Mouse (Mus musculus): ENCODE results near the gene Zbtb39. TPM values are rescaled to one million over a fixed set of nuclear protein-coding genes. Genes with fewer than 3 reads are reported as not detected.

Gene Zbtb39
- polyA plus RNA-seq, 1 experiment from 2014 or later = 4.8 TPM

GRCm38 (mm10) chr10:127745886-127746285 lies 6.5 kb downstream of the Zbtb39 start:
- Histone ChIP-seq H3K36me3 (ENCODE audit: control insufficient read depth, insufficient read depth, low read length) (peaks cover 52% of the 10 kb centered on the region), H3K4me1 (ENCODE audit: control insufficient read depth, insufficient read depth, low read length) (peaks cover 2% of the 10 kb centered on the region; the same call in 1 of the 2 replicates), H3K4me2 (ENCODE audit: low read depth, low read length) (no peak overlapping the region), H3K27me3 (ENCODE audit: control insufficient read depth, insufficient read depth, low read length) (no peaks in the 10 kb centered on the region), H3K9ac (replicated peaks; ENCODE audit: low read depth, low read length) (no peak overlapping the region), H3K4me3 (ENCODE audit: low read depth, low read length) (no peak overlapping the region), H3K9me3 (ENCODE audit: control insufficient read depth, low read length) (no peaks in the 10 kb centered on the region), H3K27ac (ENCODE audit: low read depth, low read length) (no peak overlapping the region)
- 81% methylated on average over 5 of the region's 5 CpGs for WGBS
- ATAC-seq (ENCODE audit: low read depth) = no peak

GRCm38 (mm10) chr10:127747254-127747653 lies 7.9 kb downstream of the Zbtb39 start:
- 92% methylated on average over 8 of the region's 8 CpGs for WGBS
- no peaks in the 10 kb centered on the region for H3K9me3 ChIP-seq (ENCODE audit: control insufficient read depth, low read length)
- ATAC-seq (ENCODE audit: low read depth) = no peak
- no peak overlapping the region for H3K4me2 ChIP-seq (ENCODE audit: low read depth, low read length)
- no peak overlapping the region for H3K4me3 ChIP-seq (ENCODE audit: low read depth, low read length)
- H3K27ac ChIP-seq (ENCODE audit: low read depth, low read length) = no peak overlapping the region
- no peaks in the 10 kb centered on the region for H3K27me3 ChIP-seq (ENCODE audit: control insufficient read depth, insufficient read depth, low read length)
- no peak overlapping the region for H3K9ac ChIP-seq (replicated peaks; ENCODE audit: low read depth, low read length)
- H3K36me3 ChIP-seq (ENCODE audit: control insufficient read depth, insufficient read depth, low read length) = peaks cover 45% of the 10 kb centered on the region
- peaks cover 2% of the 10 kb centered on the region; the same call in 1 of the 2 replicates for H3K4me1 ChIP-seq (ENCODE audit: control insufficient read depth, insufficient read depth, low read length)

GRCm38 (mm10) chr10:127748847-127749612 lies 9.7 kb downstream of the Zbtb39 start:
- Histone ChIP-seq H3K9me3 (ENCODE audit: control insufficient read depth, low read length) (no peaks in the 10 kb centered on the region), H3K27ac (ENCODE audit: low read depth, low read length) (no peak overlapping the region), H3K27me3 (ENCODE audit: control insufficient read depth, insufficient read depth, low read length) (no peaks in the 10 kb centered on the region), H3K4me3 (ENCODE audit: low read depth, low read length) (no peak overlapping the region), H3K4me2 (ENCODE audit: low read depth, low read length) (no peak overlapping the region), H3K4me1 (ENCODE audit: control insufficient read depth, insufficient read depth, low read length) (peaks cover 2% of the 10 kb centered on the region; the same call in 1 of the 2 replicates), H3K9ac (replicated peaks; ENCODE audit: low read depth, low read length) (no peak overlapping the region), H3K36me3 (ENCODE audit: control insufficient read depth, insufficient read depth, low read length) (peaks cover 28% of the 10 kb centered on the region)
- 6% methylated on average over 8 of the region's 8 CpGs for WGBS
- ATAC-seq (ENCODE audit: low read depth) = no peak

GRCm38 (mm10) chr10:127750136-127750777 lies 10.9 kb downstream of the Zbtb39 start:
- H3K4me2 ChIP-seq (ENCODE audit: low read depth, low read length) = peak overlapping the region; percentile 9; the same call in 1 of the 2 replicates
- no peaks in the 10 kb centered on the region for H3K9me3 ChIP-seq (ENCODE audit: control insufficient read depth, low read length)
- peaks cover 15% of the 10 kb centered on the region for H3K36me3 ChIP-seq (ENCODE audit: control insufficient read depth, insufficient read depth, low read length)
- H3K27me3 ChIP-seq (ENCODE audit: control insufficient read depth, insufficient read depth, low read length) = no peaks in the 10 kb centered on the region
- ATAC-seq (ENCODE audit: low read depth) = no peak
- WGBS = 50% methylated on average over 24 of the region's 24 CpGs
- H3K9ac ChIP-seq (replicated peaks; ENCODE audit: low read depth, low read length) = no peak overlapping the region
- peaks cover 2% of the 10 kb centered on the region; the same call in 1 of the 2 replicates for H3K4me1 ChIP-seq (ENCODE audit: control insufficient read depth, insufficient read depth, low read length)
- no peak overlapping the region; the same call in 1 of the 2 replicates for H3K4me3 ChIP-seq (ENCODE audit: low read depth, low read length)
- no peak overlapping the region for H3K27ac ChIP-seq (ENCODE audit: low read depth, low read length)

- Histone ChIP-seq H3K9ac (replicated peaks; ENCODE audit: low read depth, low read length) (no peak within 1 kb of the TSS), H3K4me2 (ENCODE audit: low read depth, low read length) (no peak within 1 kb of the TSS; the same call in 1 of the 2 replicates), H3K4me3 (ENCODE audit: low read depth, low read length) (no peak within 1 kb of the TSS), H3K9me3 (ENCODE audit: control insufficient read depth, low read length) (no peaks in the 10 kb centered on the region), H3K36me3 (ENCODE audit: control insufficient read depth, insufficient read depth, low read length) (peaks cover 7% of the 10 kb centered on the region; the same call in 1 of the 2 replicates), H3K27ac (ENCODE audit: low read depth, low read length) (no peak within 1 kb of the TSS), H3K27me3 (ENCODE audit: control insufficient read depth, insufficient read depth, low read length) (no peaks in the 10 kb centered on the region), H3K4me1 (ENCODE audit: control insufficient read depth, insufficient read depth, low read length) (peaks cover 2% of the 10 kb centered on the region; the same call in 1 of the 2 replicates)
- 67% methylated on average over 8 of the region's 8 CpGs for WGBS
- ATAC-seq (ENCODE audit: low read depth) = no peak
Observed at GRCm38 (mm10) chr10:127751548-127751947, 12.2 kb downstream of the Zbtb39 start, which contains the start of gene Gpr182. Gene Gpr182, minus strand, starts transcription at chr10:127751732.

- no peak for ATAC-seq (ENCODE audit: low read depth)
- WGBS = 83% methylated on average over 6 of the region's 6 CpGs
- no peaks in the 10 kb centered on the region for H3K27me3 ChIP-seq (ENCODE audit: control insufficient read depth, insufficient read depth, low read length)
- H3K4me1 ChIP-seq (ENCODE audit: control insufficient read depth, insufficient read depth, low read length) = no peaks in the 10 kb centered on the region
- no peak overlapping the region for H3K27ac ChIP-seq (ENCODE audit: low read depth, low read length)
- no peaks in the 10 kb centered on the region for H3K9me3 ChIP-seq (ENCODE audit: control insufficient read depth, low read length)
- H3K36me3 ChIP-seq (ENCODE audit: control insufficient read depth, insufficient read depth, low read length) = no peaks in the 10 kb centered on the region
- H3K4me3 ChIP-seq (ENCODE audit: low read depth, low read length) = no peak overlapping the region
- H3K9ac ChIP-seq (replicated peaks; ENCODE audit: low read depth, low read length) = no peak overlapping the region
- no peak overlapping the region for H3K4me2 ChIP-seq (ENCODE audit: low read depth, low read length)
Observed at GRCm38 (mm10) chr10:127754566-127755166, 15.3 kb downstream of the Zbtb39 start.

GRCm38 (mm10) chr10:127755246-127755645 lies 15.9 kb downstream of the Zbtb39 start:
- Histone ChIP-seq H3K9ac (replicated peaks; ENCODE audit: low read depth, low read length) (no peak overlapping the region), H3K9me3 (ENCODE audit: control insufficient read depth, low read length) (no peaks in the 10 kb centered on the region), H3K4me3 (ENCODE audit: low read depth, low read length) (no peak overlapping the region), H3K27me3 (ENCODE audit: control insufficient read depth, insufficient read depth, low read length) (no peaks in the 10 kb centered on the region), H3K4me2 (ENCODE audit: low read depth, low read length) (no peak overlapping the region), H3K27ac (ENCODE audit: low read depth, low read length) (no peak overlapping the region), H3K4me1 (ENCODE audit: control insufficient read depth, insufficient read depth, low read length) (no peaks in the 10 kb centered on the region), H3K36me3 (ENCODE audit: control insufficient read depth, insufficient read depth, low read length) (no peaks in the 10 kb centered on the region)
- ATAC-seq (ENCODE audit: low read depth) = no peak
- WGBS = 82% methylated on average over 3 of the region's 3 CpGs

- H3K27me3 ChIP-seq (ENCODE audit: control insufficient read depth, insufficient read depth, low read length) = no peaks in the 10 kb centered on the region
- H3K9ac ChIP-seq (replicated peaks; ENCODE audit: low read depth, low read length) = no peak overlapping the region
- H3K4me1 ChIP-seq (ENCODE audit: control insufficient read depth, insufficient read depth, low read length) = no peaks in the 10 kb centered on the region
- WGBS = 59% methylated on average over 18 of the region's 18 CpGs
- no peak for ATAC-seq (ENCODE audit: low read depth)
- no peaks in the 10 kb centered on the region for H3K36me3 ChIP-seq (ENCODE audit: control insufficient read depth, insufficient read depth, low read length)
- H3K9me3 ChIP-seq (ENCODE audit: control insufficient read depth, low read length) = no peaks in the 10 kb centered on the region
- H3K4me3 ChIP-seq (ENCODE audit: low read depth, low read length) = no peak overlapping the region
- peak overlapping the region; percentile 33; the same call in 1 of the 2 replicates for H3K4me2 ChIP-seq (ENCODE audit: low read depth, low read length)
- H3K27ac ChIP-seq (ENCODE audit: low read depth, low read length) = no peak overlapping the region
Observed at GRCm38 (mm10) chr10:127755770-127756468, 16.6 kb downstream of the Zbtb39 start.

Data from neural tube, embryonic 14.5 days (tissue).